Mouse (Mus musculus): Measurements from ENCODE around the gene Ccdc80. TPM values are rescaled to one million over a fixed set of nuclear protein-coding genes. Genes with fewer than 3 reads are reported as not detected.
A peak's percentile ranks its signal among the peaks of the same experiment; 100 is the strongest.

Ccdc80 gene
- 46.9 and 47.7 TPM in 2 replicates for total RNA-seq (2021)
- long read RNA-seq, experiment 1, full-length matches to known transcripts = 9 of 13 reads
- long read RNA-seq, experiment 1, partial matches to known transcripts = 3 of 13 reads
- long read RNA-seq, experiment 1, other reads (novel, unspliced or antisense) = 1 of 13 reads
- long read RNA-seq, experiment 2, full-length matches to known transcripts = 9 of 15 reads
- long read RNA-seq, experiment 2, partial matches to known transcripts = 5 of 15 reads
- long read RNA-seq, experiment 2, other reads (novel, unspliced or antisense) = 1 of 15 reads

DNA sequence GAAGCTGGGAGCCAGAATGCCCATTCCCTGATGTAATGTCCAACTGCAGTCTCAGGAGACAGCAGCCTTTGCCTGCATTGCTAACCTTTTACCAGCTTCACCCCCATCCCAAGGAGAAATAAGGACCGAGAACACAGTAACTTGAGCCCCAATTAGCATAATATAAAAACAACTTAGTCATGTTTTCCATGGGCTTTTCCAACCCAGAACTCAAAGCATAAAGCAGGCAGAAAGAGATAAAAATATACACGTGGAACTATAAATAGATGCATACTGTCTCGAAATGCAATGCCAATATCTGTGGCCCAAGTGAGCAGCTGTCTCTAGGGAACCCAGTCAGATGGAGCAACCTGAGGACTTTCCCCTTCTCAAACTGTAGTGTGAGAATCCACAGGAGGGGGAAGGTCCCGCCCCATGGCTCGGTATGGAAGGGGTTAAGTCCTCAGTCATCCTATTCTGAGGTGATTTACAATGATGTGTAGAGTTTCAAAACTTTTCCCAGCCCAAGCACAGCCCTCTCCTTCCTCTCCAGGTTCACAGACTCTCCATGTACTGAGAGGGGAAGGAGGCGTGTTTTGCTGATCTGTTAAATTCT, at the start of gene Ccdc80:
Gene Ccdc80, plus strand, starts transcription at position 266 of the 595 bp plus-strand sequence.
- peak; percentile 46 for DNase-seq

- DNase-seq = no peak
Measured at GRCm38 (mm10) chr16:45044844-45045243, 48.4 kb upstream of the Ccdc80 start.

DNA sequence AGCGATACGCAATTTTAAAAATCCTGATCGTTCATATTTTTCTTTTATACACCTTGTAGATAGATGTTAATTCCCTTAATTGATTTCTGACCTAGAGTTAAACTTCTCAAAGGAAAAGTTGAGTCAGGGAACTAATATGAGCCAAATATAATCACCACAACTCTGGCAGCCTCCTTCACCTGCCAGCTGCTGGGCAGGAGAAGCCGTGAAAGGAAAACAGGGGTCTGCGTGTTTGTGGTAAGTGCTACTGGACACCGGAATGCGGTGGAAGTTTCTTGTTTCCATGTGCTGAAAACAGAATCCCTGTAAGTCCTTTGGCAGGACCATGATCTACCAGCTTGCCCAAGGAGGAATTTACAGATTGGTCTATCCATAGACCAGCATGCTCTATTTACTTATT, 36.0 kb upstream of the Ccdc80 start:
- DNase-seq = no peak

DNA sequence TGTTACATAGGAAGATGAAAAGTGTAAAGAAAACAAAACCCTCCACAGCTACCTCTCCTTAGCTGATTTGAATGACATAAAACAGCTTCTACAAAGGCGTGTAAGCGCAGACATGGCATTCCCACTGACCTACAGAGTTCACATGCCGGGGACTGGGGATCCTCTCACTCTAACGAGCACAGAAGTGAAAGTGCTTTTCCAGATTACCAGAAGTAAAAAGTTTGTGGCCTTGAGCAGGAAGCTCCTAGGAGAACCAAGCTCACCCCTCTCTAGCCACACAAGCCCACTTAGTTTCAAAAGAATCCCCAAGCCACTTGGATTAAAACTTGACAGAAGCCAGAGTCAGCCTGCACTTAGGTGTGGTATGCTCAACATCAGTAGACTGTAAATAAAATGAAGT, 35.3 kb upstream of the Ccdc80 start:
- no peak for DNase-seq

DNA sequence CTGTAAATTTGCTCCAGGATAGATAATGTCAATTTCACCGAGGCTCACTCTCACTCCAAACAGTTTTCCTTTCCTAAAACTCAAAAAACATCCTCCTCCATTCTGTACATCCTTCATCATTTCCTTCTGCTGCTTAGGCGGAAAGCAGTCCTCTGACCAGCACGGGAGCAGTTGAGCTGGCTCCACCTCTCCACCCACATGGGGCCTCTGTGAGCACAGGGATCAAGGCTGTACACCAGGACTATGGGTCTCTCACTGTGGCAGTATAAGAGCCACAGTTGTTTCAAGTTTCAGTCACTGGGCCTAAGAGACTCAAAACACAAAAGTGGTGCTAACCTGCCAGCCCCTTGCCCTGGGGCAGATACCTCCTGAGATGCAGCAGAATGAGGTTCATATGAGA, 32.1 kb upstream of the Ccdc80 start:
- no peak for DNase-seq

DNA sequence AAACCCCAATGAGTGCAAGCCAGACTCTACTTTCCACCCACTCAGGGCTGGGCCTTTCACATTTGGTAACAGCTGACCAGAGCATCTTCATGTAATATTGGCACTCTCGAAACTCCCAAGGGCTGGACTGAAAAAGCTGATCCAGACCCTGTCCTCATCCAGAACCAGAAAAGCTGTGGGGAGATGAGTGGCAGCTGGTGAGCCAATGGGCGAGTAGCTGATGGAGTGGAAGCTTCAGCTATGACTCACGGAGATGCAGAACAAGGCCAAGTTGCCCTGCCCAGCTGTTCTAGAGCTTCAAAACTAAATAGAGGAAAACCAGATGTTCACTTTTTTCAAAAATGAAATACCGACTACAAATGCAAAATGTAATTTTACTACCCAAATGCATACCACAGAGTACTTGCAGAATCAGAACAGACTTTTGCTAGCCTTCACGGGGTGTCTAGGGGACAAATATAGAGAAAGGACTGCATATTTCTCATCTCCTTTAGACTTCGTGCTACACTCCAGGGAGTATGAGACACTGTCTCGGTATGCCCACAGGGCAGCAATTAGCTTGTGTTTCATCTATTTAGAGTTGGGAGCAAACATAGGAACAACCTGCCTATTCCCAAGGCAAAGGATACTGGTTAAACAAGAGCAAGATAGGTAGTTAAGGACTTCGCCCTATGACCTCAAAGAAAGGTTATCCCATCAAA, 22.7 kb upstream of the Ccdc80 start:
- DNase-seq = peak; percentile 17

DNA sequence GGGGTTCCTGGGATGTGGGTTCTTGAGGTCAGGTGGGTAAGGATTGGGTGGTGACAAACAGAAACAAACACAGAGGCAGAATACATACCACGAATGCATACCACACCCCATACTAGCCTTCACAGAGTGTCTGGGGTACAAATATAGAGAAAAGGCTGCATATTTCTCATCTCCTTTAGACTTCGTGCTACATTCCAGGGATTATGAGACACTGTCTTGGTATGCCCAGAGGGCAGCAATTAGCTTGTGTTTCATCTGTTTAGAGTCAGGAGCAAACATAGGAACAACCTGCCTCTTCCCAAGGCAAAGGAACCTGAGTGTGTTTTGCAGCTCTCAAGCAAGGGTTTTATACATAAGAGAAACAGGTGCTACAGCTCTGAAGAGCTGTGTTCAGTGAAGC, 21.8 kb upstream of the Ccdc80 start:
- DNase-seq = no peak

GRCm38 (mm10) chr16:45077517-45078080, 15.6 kb upstream of the Ccdc80 start:
- DNase-seq = no peak

DNA sequence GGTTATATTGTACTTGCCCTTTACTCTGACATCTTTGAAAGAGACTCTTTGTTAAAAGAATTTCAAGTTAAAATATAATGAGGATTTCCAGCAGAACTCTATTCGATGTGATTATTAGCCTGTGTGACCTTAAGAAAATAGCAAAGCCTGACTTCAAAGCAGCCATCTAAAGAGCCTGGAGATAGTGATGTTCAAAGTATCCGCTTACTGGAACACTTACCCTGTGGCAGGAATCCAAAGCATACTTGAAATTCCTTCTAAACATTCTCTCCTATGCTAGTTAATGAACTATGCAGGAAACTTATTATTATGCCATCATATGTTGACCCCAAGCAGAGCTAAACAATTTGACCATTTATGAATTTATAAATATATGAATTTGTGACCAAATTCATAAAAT, 13.9 kb upstream of the Ccdc80 start:
- no peak for DNase-seq

GRCm38 (mm10) chr16:45088842-45089241, 4.4 kb upstream of the Ccdc80 start:
- no peak for DNase-seq

DNA sequence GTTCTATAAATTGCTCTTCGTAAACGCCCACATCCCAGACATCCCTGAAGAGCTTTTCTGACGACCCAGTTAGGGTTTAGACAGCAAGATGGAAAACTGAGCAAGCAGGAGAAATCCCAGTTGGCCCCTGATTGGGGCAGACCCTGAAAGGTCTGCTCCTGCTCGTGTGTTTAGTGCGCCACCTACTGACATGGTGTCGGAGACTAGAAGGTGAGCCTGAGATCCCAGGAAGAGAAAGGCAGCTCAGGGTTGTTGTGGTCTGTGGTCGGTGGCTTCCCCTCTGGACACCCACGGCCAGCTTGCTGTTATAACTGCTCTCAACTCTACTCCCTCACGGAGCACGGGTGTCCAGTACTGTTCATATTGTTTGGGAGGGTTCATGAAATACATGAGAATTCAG, 3.2 kb upstream of the Ccdc80 start:
- peak; percentile 77 for DNase-seq

GRCm38 (mm10) chr16:45094136-45094756, 1.0 kb downstream of the Ccdc80 start:
- DNase-seq = peak; percentile 25

- DNase-seq = no peak
Measured at GRCm38 (mm10) chr16:45095030-45095429, 1.8 kb downstream of the Ccdc80 start.

DNA sequence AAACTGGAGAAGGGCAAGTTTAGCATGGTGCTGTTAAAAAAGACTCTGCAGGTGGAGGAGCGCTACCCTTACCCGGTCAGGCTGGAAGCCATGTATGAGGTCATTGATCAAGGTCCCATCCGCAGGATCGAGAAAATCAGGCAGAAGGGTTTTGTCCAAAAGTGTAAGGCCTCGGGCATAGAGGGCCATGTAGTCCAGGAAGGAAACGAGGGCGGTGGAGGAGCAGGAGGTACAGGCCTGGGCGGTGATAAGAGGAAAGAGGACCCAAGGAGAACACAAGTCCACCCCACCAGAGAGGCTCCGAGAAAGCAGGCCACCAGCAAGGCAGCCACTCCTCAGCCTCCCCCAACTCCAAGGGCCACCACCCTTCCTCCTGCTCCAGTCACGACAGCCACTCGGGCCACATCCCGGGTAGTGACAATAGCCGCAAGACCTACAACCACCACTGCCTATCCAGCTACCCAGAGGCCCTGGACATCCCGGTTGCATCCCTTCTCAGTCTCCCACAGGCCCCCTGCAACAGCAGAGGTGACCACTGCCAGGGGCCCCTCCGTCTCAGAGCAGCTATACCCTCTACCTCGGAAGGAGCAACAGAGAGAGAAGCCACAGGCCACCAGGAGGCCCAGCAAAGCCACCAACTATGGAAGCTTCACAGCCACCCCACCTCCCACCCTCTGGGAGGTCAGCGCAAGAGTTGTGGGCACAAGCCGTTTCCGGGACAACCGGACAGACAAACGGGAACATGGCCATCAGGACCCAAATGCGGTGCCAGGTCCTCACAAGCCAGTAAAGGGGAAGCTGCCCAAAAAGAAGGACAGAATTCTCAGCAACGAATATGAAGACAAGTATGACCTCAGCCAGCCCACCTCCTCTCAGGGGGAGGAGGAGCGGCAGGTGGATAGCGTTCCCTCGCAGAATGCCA, 2.6 kb downstream of the Ccdc80 start:
- DNase-seq = no peak

DNA sequence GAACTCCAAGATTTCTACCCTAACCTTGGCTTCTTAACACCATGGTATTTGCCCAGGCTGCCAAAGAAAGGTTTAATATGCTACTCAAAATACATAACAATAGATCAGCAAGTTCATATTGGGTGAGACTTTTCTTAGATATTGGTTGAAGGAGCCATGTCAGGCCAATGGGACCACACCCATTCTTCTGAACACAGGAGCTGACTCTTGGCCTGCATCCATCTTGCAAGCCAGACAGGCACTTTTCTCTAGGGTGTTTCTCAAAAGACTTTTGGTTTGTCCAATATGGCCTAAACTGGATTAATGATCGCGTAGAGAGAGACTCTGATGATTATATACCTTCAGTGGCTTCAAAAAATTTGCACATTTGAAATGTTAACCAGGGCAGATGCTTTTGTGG, 4.3 kb downstream of the Ccdc80 start:
- DNase-seq = peak; percentile 13

DNA sequence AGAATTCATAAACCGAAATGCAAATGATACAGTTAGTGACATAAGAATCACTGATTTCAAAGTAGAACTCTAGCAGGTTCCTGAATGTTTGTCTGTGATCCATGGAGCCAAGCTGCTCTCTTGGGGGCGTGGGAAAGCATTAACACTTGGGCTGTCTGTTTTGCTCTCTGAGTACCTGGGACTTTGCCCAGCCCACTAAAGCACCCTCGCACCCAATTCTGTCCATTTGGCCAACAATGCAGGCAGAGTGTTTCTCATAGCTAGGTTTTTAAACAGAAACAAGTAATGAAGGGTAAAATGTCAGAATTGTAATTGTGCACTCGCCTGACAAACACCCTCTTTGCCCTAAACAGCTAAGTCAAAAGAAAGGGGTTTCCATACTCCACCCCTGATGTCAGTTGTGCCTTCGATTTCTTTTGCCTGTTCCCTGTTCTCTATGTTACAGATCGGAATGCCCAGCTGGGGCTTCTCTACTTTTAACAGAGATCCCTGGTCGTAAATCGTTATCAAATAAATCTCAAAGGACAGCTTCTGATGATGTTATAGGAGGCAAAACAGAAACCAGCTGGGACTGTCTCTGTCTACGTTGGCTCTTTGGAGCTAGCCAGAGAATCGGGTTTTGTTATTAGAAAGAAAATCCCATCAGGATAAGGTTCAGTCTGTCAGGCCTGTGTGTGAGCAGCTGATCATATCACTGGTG, 5.1 kb downstream of the Ccdc80 start:
- DNase-seq = no peak

GRCm38 (mm10) chr16:45098886-45099210, 5.6 kb downstream of the Ccdc80 start:
- no peak for DNase-seq

DNA sequence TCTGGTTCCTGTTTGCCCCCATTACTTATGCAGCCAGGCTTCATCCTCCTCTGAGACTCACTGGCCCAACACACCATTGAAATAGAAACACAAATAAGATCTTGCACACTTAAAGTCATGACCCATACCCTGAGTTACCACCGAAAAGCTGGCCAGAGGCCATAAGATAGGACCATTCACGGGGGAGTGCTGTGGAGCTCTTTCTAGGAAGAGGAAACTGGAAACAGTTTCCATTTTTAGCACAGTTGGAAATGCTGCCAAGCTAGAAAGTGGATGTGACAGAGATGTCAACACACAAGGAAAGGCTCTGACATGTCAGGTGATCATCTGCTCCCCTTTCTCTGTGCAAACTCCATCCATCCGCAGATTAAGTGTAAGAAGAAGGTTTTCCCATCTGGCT, 7.7 kb downstream of the Ccdc80 start:
- DNase-seq = peak; percentile 7

- DNase-seq = no peak
Measured at GRCm38 (mm10) chr16:45104993-45105392, 11.8 kb downstream of the Ccdc80 start.

GRCm38 (mm10) chr16:45108203-45108878, 15.1 kb downstream of the Ccdc80 start:
- DNase-seq = no peak

- DNase-seq = peak; percentile 73
Measured at GRCm38 (mm10) chr16:45110498-45110897, 17.3 kb downstream of the Ccdc80 start.

Data from adrenal gland, postnatal 14 days (tissue).